Mouse (Mus musculus): ENCODE measurements around the gene Mef2a. TPM values are rescaled to one million over a fixed set of nuclear protein-coding genes. Genes with fewer than 3 reads are reported as not detected.
"Not testable (repeated sequence)": the region's sequence is repeated elsewhere in the genome, so short reads cannot be mapped to it uniquely, and the experiment has no call there.

The Mef2a gene
- total RNA-seq, 4 experiments from 2014 or later, result 139 to 155 (median 150) TPM

- DNase-seq (ENCODE audit: low spot score in 2 of 2), result no peak
Observed at GRCm38 (mm10) chr7:67371351-67371890, 1.2 kb downstream of the Mef2a start.

GRCm38 (mm10) chr7:67369645-67370044, 3.0 kb downstream of the Mef2a start:
- no peak for DNase-seq (ENCODE audit: low spot score in 2 of 2)

GRCm38 (mm10) chr7:67368394-67368793, 4.3 kb downstream of the Mef2a start:
- no peak for DNase-seq (ENCODE audit: low spot score in 2 of 2)

GRCm38 (mm10) chr7:67360588-67360987, 12.1 kb downstream of the Mef2a start:
- DNase-seq (ENCODE audit: low spot score in 2 of 2), result no peak

- no peak for DNase-seq (ENCODE audit: low spot score in 2 of 2)
Observed at GRCm38 (mm10) chr7:67359863-67360262, 12.8 kb downstream of the Mef2a start.

GRCm38 (mm10) chr7:67355870-67356269, 16.8 kb downstream of the Mef2a start:
- DNase-seq (ENCODE audit: low spot score in 2 of 2), result no peak

GRCm38 (mm10) chr7:67353667-67354066, 19.0 kb downstream of the Mef2a start:
- no peak for DNase-seq (ENCODE audit: low spot score in 2 of 2)

GRCm38 (mm10) chr7:67352989-67353388, 19.7 kb downstream of the Mef2a start:
- no peak for DNase-seq (ENCODE audit: low spot score in 2 of 2)

- no peak for DNase-seq (ENCODE audit: low spot score in 2 of 2)
Observed at GRCm38 (mm10) chr7:67344443-67344842, 28.2 kb downstream of the Mef2a start.

- DNase-seq (ENCODE audit: low spot score in 2 of 2), result no peak
Observed at GRCm38 (mm10) chr7:67342067-67342625, 30.5 kb downstream of the Mef2a start.

- no peak for DNase-seq (ENCODE audit: low spot score in 2 of 2)
Observed at GRCm38 (mm10) chr7:67320359-67320758, 52.3 kb downstream of the Mef2a start.

- DNase-seq (ENCODE audit: low spot score in 2 of 2), result no peak
Observed at GRCm38 (mm10) chr7:67318697-67319096, 54.0 kb downstream of the Mef2a start.

GRCm38 (mm10) chr7:67313200-67313599, 59.5 kb downstream of the Mef2a start:
- no peak for DNase-seq (ENCODE audit: low spot score in 2 of 2)

- no peak for DNase-seq (ENCODE audit: low spot score in 2 of 2)
Observed at GRCm38 (mm10) chr7:67310151-67310550, 62.5 kb downstream of the Mef2a start.

GRCm38 (mm10) chr7:67308102-67308501, 64.6 kb downstream of the Mef2a start:
- no peak for DNase-seq (ENCODE audit: low spot score in 2 of 2)

GRCm38 (mm10) chr7:67307078-67307477, 65.6 kb downstream of the Mef2a start:
- no peak for DNase-seq (ENCODE audit: low spot score in 2 of 2)

GRCm38 (mm10) chr7:67304937-67305336, 67.7 kb downstream of the Mef2a start:
- DNase-seq (ENCODE audit: low spot score in 2 of 2), result no peak

- DNase-seq (ENCODE audit: low spot score in 2 of 2), result no peak
Observed at GRCm38 (mm10) chr7:67296419-67296818, 76.2 kb downstream of the Mef2a start.

GRCm38 (mm10) chr7:67291356-67291755, 81.3 kb downstream of the Mef2a start:
- no peak for DNase-seq (ENCODE audit: low spot score in 2 of 2)

GRCm38 (mm10) chr7:67287456-67287855, 85.2 kb downstream of the Mef2a start:
- DNase-seq (ENCODE audit: low spot score in 2 of 2), result no peak

- no peak for DNase-seq (ENCODE audit: low spot score in 2 of 2)
Observed at GRCm38 (mm10) chr7:67283581-67283980, 89.1 kb downstream of the Mef2a start.

GRCm38 (mm10) chr7:67270447-67270846, 102.2 kb downstream of the Mef2a start:
- DNase-seq (ENCODE audit: low spot score in 2 of 2), result not testable (repeated sequence)

GRCm38 (mm10) chr7:67259828-67260563, 112.7 kb downstream of the Mef2a start:
- DNase-seq (ENCODE audit: low spot score in 2 of 2), result peak in 1 of 2 experiments; percentile 53

All from layer of hippocampus, adult 8-10 months (tissue).